Mouse (Mus musculus) stomach, embryonic 16.5 days (tissue): ENCODE data around the gene Itgb6. TPM values are rescaled to one million over a fixed set of nuclear protein-coding genes. Genes with fewer than 3 reads are reported as not detected.

Experiments used
- ATAC-seq: fragments of 200-750 bp; cut with Nextera tagmentation; 2 replicates; pipeline ENCODE4 v1.8.0; 2017; ENCODE audit warnings: moderate number of reproducible peaks, moderate TSS enrichment; ENCODE audit not compliant: insufficient read depth, low FRiP score
- H3K27ac ChIP-seq: fragments of 300-500 bp; sonication (generic); 2 replicates; pipeline ENCODE4 v1.5.1; 2014; ENCODE audit warnings: low read length
- H3K27me3 ChIP-seq: fragments of 300-500 bp; sonication (generic); 2 replicates; pipeline ENCODE4 v1.6.1; 2014; ENCODE audit warnings: low read length, control low read depth, mixed read lengths; ENCODE audit not compliant: control insufficient read depth, insufficient read depth
- H3K36me3 ChIP-seq: fragments of 300-500 bp; sonication (generic); 2 replicates; pipeline ENCODE4 v1.6.1; 2014; ENCODE audit warnings: low read length; ENCODE audit not compliant: control insufficient read depth, insufficient read depth
- H3K4me1 ChIP-seq: fragments of 300-500 bp; sonication (generic); 2 replicates; pipeline ENCODE4 v1.6.1; 2014; ENCODE audit warnings: low read length, control low read depth, mixed read lengths; ENCODE audit not compliant: control insufficient read depth, insufficient read depth
- H3K4me2 ChIP-seq: fragments of 300-500 bp; sonication (generic); 2 replicates; pipeline ENCODE4 v1.6.1; 2014; ENCODE audit warnings: low read depth, low read length, mixed read lengths
- H3K4me3 ChIP-seq: fragments of 300-500 bp; sonication (generic); replicated peaks from 2 replicates; pipeline ENCODE4 v1.5.1; 2014; ENCODE audit warnings: mild to moderate bottlenecking, low read length
- H3K9ac ChIP-seq: fragments of 300-500 bp; sonication (generic); 2 replicates; pipeline ENCODE4 v1.6.1; 2014; ENCODE audit warnings: low read length
- H3K9me3 ChIP-seq: fragments of 300-500 bp; sonication (generic); replicated peaks from 2 replicates; pipeline ENCODE4 v1.6.1; 2016; ENCODE audit warnings: low read length, control low read depth; ENCODE audit not compliant: control insufficient read depth
- WGBS: fragments of 180-500 bp; shearing (Covaris S2); extraction: QIAGEN DNeasy Blood & Tissue Kit; methylation state at CpG from one replicate; pipeline ENCODE4 v1.1.7; 2014; 5-methylcytosine and 5-hydroxymethylcytosine counted together
- polyA plus RNA-seq: library from polyadenylated mRNA; unstranded; fragments of >200 nt; fragmentation: Nextera tagmentation; extraction: Ambion mirVana; gene quantifications from 2 replicates; pipeline ENCODE4 v1.2.1, GENCODE M21; 2015

Gene Itgb6
- polyA plus RNA-seq, 1 experiment from 2014 or later: 16.4 TPM

GRCm38 (mm10) chr2:60708671-60709070, 13.8 kb downstream of the Itgb6 start:
- H3K27ac ChIP-seq: no peak overlapping the region

GRCm38 (mm10) chr2:60706866-60707265, 15.6 kb downstream of the Itgb6 start:
- no peaks in the 10 kb centered on the region for H3K9me3 ChIP-seq
- no peak overlapping the region for H3K27ac ChIP-seq
- no peak for ATAC-seq
- no peak overlapping the region for H3K4me3 ChIP-seq
- 70% methylated on average over 3 of the region's 3 CpGs for WGBS
- no peaks in the 10 kb centered on the region for H3K36me3 ChIP-seq
- no peaks in the 10 kb centered on the region for H3K4me1 ChIP-seq
- no peak overlapping the region for H3K9ac ChIP-seq
- no peak overlapping the region for H3K4me2 ChIP-seq
- H3K27me3 ChIP-seq: no peaks in the 10 kb centered on the region

More at GRCm38 (mm10) chr2:60708671-60709070, 13.8 kb downstream of the Itgb6 start:
- Histone ChIP-seq H3K4me3 (no peak overlapping the region), H3K27me3 (no peaks in the 10 kb centered on the region), H3K9ac (no peak overlapping the region), H3K4me2 (no peak overlapping the region), H3K4me1 (no peaks in the 10 kb centered on the region), H3K36me3 (no peaks in the 10 kb centered on the region), H3K9me3 (no peaks in the 10 kb centered on the region)
- ATAC-seq: no peak
- WGBS: 19% methylated on average over 3 of the region's 3 CpGs

GRCm38 (mm10) chr2:60705426-60705825, 17.0 kb downstream of the Itgb6 start:
- H3K4me1 ChIP-seq: no peaks in the 10 kb centered on the region
- H3K36me3 ChIP-seq: no peaks in the 10 kb centered on the region
- no peaks in the 10 kb centered on the region for H3K9me3 ChIP-seq
- ATAC-seq: no peak
- 91% methylated on average over 8 of the region's 8 CpGs for WGBS
- H3K27ac ChIP-seq: no peak overlapping the region
- no peak overlapping the region for H3K9ac ChIP-seq
- no peaks in the 10 kb centered on the region for H3K27me3 ChIP-seq
- H3K4me2 ChIP-seq: no peak overlapping the region
- no peak overlapping the region for H3K4me3 ChIP-seq

GRCm38 (mm10) chr2:60703315-60703714, 19.1 kb downstream of the Itgb6 start:
- Histone ChIP-seq H3K27me3 (no peaks in the 10 kb centered on the region), H3K4me1 (peaks cover 1% of the 10 kb centered on the region), H3K4me2 (no peak overlapping the region), H3K9ac (no peak overlapping the region), H3K4me3 (no peak overlapping the region), H3K27ac (peak overlapping the region; percentile 79), H3K9me3 (no peaks in the 10 kb centered on the region), H3K36me3 (no peaks in the 10 kb centered on the region)
- peak; percentile 92 for ATAC-seq
- WGBS: 37% methylated on average over 4 of the region's 4 CpGs

- no peak overlapping the region for H3K27ac ChIP-seq
- WGBS: 83% methylated on average over 4 of the region's 4 CpGs
- no peak overlapping the region for H3K4me3 ChIP-seq
- peaks cover 15% of the 10 kb centered on the region for H3K4me1 ChIP-seq
- no peak overlapping the region for H3K4me2 ChIP-seq
- H3K27me3 ChIP-seq: no peaks in the 10 kb centered on the region
- no peaks in the 10 kb centered on the region for H3K9me3 ChIP-seq
- no peaks in the 10 kb centered on the region for H3K36me3 ChIP-seq
- H3K9ac ChIP-seq: no peak overlapping the region
- no peak for ATAC-seq
Measured at GRCm38 (mm10) chr2:60700956-60701355, 21.5 kb downstream of the Itgb6 start.

- H3K9ac ChIP-seq: no peak overlapping the region
- ATAC-seq: no peak
- WGBS: 80% methylated on average over 3 of the region's 3 CpGs
- H3K27me3 ChIP-seq: no peaks in the 10 kb centered on the region
- H3K9me3 ChIP-seq: no peaks in the 10 kb centered on the region
- no peaks in the 10 kb centered on the region for H3K36me3 ChIP-seq
- no peak overlapping the region for H3K27ac ChIP-seq
- no peak overlapping the region for H3K4me3 ChIP-seq
- peaks cover 19% of the 10 kb centered on the region for H3K4me1 ChIP-seq
- H3K4me2 ChIP-seq: no peak overlapping the region
Measured at GRCm38 (mm10) chr2:60700013-60700412, 22.4 kb downstream of the Itgb6 start.

GRCm38 (mm10) chr2:60699591-60699990, 22.9 kb downstream of the Itgb6 start:
- H3K36me3 ChIP-seq: no peaks in the 10 kb centered on the region
- no peaks in the 10 kb centered on the region for H3K9me3 ChIP-seq
- ATAC-seq: no peak

GRCm38 (mm10) chr2:60698155-60698554, 24.3 kb downstream of the Itgb6 start:
- ATAC-seq: 0 out of 2 replicates have a peak, but pooled peaks have one; percentile 15
- Histone ChIP-seq H3K4me1 (peaks cover 22% of the 10 kb centered on the region), H3K4me3 (no peak overlapping the region), H3K4me2 (no peak overlapping the region), H3K27me3 (no peaks in the 10 kb centered on the region), H3K27ac (peak overlapping the region; percentile 37; the same call in 1 of the 2 replicates), H3K9me3 (no peaks in the 10 kb centered on the region), H3K9ac (no peak overlapping the region), H3K36me3 (no peaks in the 10 kb centered on the region)
- WGBS: 24% methylated on average over 1 of the region's 1 CpGs

More at GRCm38 (mm10) chr2:60699591-60699990, 22.9 kb downstream of the Itgb6 start:
- Histone ChIP-seq H3K9ac (no peak overlapping the region), H3K4me1 (peaks cover 19% of the 10 kb centered on the region), H3K4me2 (no peak overlapping the region), H3K27me3 (no peaks in the 10 kb centered on the region), H3K4me3 (no peak overlapping the region), H3K27ac (no peak overlapping the region)
- 64% methylated on average over 3 of the region's 3 CpGs for WGBS

GRCm38 (mm10) chr2:60697530-60697929, 24.9 kb downstream of the Itgb6 start:
- 70% methylated on average over 7 of the region's 7 CpGs for WGBS
- no peaks in the 10 kb centered on the region for H3K27me3 ChIP-seq
- no peaks in the 10 kb centered on the region for H3K36me3 ChIP-seq
- no peak overlapping the region for H3K4me3 ChIP-seq
- no peak overlapping the region for H3K9ac ChIP-seq
- ATAC-seq: no peak
- H3K4me2 ChIP-seq: no peak overlapping the region
- peak overlapping the region; percentile 88; the same call in 1 of the 2 replicates for H3K27ac ChIP-seq
- no peaks in the 10 kb centered on the region for H3K9me3 ChIP-seq
- peaks cover 22% of the 10 kb centered on the region for H3K4me1 ChIP-seq
